Mouse (Mus musculus) ES-Bruce4 (cell line): ENCODE results near the gene Nrip3.

ENCODE experiments used
- CTCF ChIP-seq: IDR thresholded peaks from one replicate; pipeline ENCODE4 v1.8.1; 2011; ENCODE audit warnings: low read depth, low read length
- POLR2A ChIP-seq: IDR thresholded peaks from one replicate; pipeline ENCODE4 v1.8.1; 2011; ENCODE audit warnings: low read length; ENCODE audit not compliant: insufficient read depth

DNA sequence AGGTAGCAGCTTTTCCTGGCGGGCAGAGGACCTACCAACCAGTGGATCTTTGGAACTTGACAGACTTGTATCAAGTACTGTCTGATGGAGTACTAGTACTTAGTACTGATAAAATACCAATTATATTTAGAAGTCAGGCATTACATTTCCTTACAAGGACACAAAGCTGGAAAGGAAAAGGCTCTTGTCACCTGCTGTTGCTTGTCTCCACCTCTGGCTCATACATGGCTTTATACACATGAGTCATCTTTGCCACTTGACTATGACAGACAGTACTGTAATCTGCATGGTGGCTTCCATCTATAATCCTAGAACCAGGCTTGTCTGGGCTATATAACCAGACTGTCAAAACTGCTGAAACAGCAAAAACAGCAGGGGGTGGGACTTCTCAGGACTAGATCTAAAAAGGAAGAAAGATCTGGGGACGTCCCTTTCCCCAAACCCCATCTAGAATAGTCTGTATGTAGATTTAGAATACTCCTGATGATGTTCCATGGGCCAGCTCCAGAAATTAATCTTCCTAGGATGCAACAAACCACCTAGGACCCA is 68.3 kb downstream of the Nrip3 start:
- no peak for TF ChIP-seq CTCF
- no peak for TF ChIP-seq POLR2A
